Mouse (Mus musculus) forebrain, embryonic 11.5 days (tissue): ENCODE measurements around the gene Xrra1. TPM values are rescaled to one million over a fixed set of nuclear protein-coding genes. Genes with fewer than 3 reads are reported as not detected.
A peak's percentile ranks its signal among the peaks of the same experiment; 100 is the strongest.

Experiments used
- ATAC-seq: fragments of 200-750 bp; cut with Nextera tagmentation; replicated peaks from 2 replicates; pipeline ENCODE4 v1.8.0; 2017; ENCODE audit warnings: moderate TSS enrichment; ENCODE audit not compliant: low FRiP score
- DNase-seq: peaks from one replicate; pipeline ENCODE4 v3.0.0-alpha.2; 2017; ENCODE audit warnings: low spot score
- H3K27ac ChIP-seq: fragments of 300-500 bp; sonication (generic); 2 replicates; pipeline ENCODE4 v1.5.1; 2014; ENCODE audit warnings: low read depth, low read length
- H3K27me3 ChIP-seq: fragments of 300-500 bp; sonication (generic); 2 replicates; pipeline ENCODE4 v1.6.1; 2014; ENCODE audit warnings: mild to moderate bottlenecking, low read length, mixed read lengths; ENCODE audit not compliant: control insufficient read depth, insufficient read depth
- H3K36me3 ChIP-seq: fragments of 300-500 bp; sonication (generic); 2 replicates; pipeline ENCODE4 v1.6.1; 2014; ENCODE audit warnings: mild to moderate bottlenecking, low read length, moderate library complexity, mixed read lengths; ENCODE audit not compliant: control insufficient read depth, insufficient read depth
- H3K4me1 ChIP-seq: fragments of 300-500 bp; sonication (generic); replicated peaks from 2 replicates; pipeline ENCODE4 v1.6.1; 2014; ENCODE audit warnings: low read length, mixed read lengths; ENCODE audit not compliant: control insufficient read depth, insufficient read depth
- H3K4me2 ChIP-seq: fragments of 300-500 bp; sonication (generic); 2 replicates; pipeline ENCODE4 v1.6.1; 2014; ENCODE audit warnings: low read depth, mild to moderate bottlenecking, low read length, moderate library complexity, mixed read lengths; ENCODE audit not compliant: severe bottlenecking
- H3K4me3 ChIP-seq: fragments of 300-500 bp; sonication (generic); 2 replicates; pipeline ENCODE4 v1.5.1; 2014; ENCODE audit warnings: low read depth, low read length
- H3K9ac ChIP-seq: fragments of 300-500 bp; sonication (generic); 2 replicates; pipeline ENCODE4 v1.6.1; 2014; ENCODE audit warnings: low read length
- H3K9me3 ChIP-seq: fragments of 300-500 bp; sonication (generic); 2 replicates; pipeline ENCODE4 v1.6.1; 2016; ENCODE audit warnings: low read length, mixed read lengths; ENCODE audit not compliant: control insufficient read depth
- WGBS: fragments of 180-500 bp; shearing (Covaris S2); extraction: QIAGEN DNeasy Blood & Tissue Kit; methylation state at CpG from one replicate; pipeline ENCODE4 v1.1.7; 2014; 5-methylcytosine and 5-hydroxymethylcytosine counted together
- polyA plus RNA-seq: library from polyadenylated mRNA; unstranded; fragments of >200 nt; fragmentation: Nextera tagmentation; extraction: Ambion mirVana; gene quantifications from 2 replicates; pipeline ENCODE4 v1.2.1, GENCODE M21; 2014

The Xrra1 gene
- polyA plus RNA-seq, 1 experiment from 2014 or later = 0.56 TPM

DNA sequence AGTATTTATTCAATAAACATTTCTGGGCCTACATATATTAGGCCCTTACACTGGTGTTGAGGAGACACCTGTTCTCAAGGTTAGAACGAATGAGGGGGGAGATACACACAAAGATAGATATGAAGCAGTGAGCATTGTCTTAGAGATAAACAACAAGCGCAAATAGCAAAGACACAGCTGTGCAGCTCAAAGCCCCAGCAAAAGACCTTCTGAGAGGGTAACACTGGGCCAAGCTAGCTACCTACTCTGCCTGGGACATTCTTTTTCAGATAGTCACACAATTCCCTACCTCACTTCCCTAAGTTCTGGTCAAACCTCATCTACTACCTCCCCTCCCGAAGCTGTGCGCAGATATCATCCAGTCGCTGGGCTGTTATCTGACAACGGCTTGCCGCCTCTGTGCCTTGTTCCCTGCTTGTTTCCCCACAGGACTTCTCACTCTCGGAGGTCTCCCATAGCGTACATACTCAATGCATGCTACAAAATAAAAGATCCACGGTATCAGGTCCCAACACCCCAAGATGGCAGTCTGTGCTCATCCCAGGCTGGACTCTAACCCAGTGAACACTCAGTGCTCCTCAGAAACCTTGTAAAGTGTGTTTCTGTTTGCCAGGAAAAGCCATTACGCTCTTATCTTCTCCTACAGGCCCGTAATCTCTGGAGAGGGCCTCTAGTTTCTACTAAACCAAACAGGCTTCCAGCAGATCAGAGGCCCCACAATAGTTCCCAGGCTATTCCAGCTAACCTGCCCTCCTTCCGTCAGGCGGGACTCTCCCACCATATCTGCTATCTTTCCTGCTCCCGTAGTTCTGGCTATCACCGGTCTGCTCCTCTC is 34.0 kb upstream of the Xrra1 start:
- no peak overlapping the region for H3K9ac ChIP-seq
- H3K27me3 ChIP-seq = no peaks in the 10 kb centered on the region
- no peaks in the 10 kb centered on the region for H3K4me1 ChIP-seq
- no peak overlapping the region for H3K4me3 ChIP-seq
- H3K4me2 ChIP-seq = no peak overlapping the region
- H3K36me3 ChIP-seq = no peaks in the 10 kb centered on the region
- no peak overlapping the region for H3K27ac ChIP-seq
- 90% methylated on average over 16 of the region's 16 CpGs for WGBS
- H3K9me3 ChIP-seq = no peaks in the 10 kb centered on the region
- no peak for ATAC-seq
- no peak for DNase-seq

DNA sequence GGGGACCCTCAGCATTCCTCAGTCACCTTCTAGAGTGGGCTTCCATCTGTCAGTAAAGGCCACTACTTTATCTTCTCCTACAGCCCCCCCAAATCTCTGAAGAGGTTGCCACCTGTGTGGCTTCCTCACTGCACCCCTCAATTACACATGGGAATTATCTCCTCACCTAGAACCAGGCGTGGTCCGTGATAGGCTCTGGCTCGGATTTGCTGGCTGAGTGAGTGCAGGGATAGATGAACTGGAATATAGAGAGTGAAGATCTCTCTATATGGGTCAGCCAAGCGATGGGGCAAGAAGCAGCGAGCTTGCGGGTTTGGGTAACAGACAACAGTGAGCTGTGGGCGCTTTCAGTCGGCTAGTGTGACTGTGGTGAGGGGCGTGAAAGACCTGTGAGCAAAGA is 33.4 kb upstream of the Xrra1 start:
- Histone ChIP-seq H3K9ac (no peak overlapping the region), H3K4me1 (no peaks in the 10 kb centered on the region), H3K27me3 (no peaks in the 10 kb centered on the region), H3K4me2 (no peak overlapping the region), H3K9me3 (no peaks in the 10 kb centered on the region), H3K4me3 (no peak overlapping the region), H3K36me3 (no peaks in the 10 kb centered on the region), H3K27ac (no peak overlapping the region)
- WGBS = 89% methylated on average over 9 of the region's 9 CpGs
- no peak for ATAC-seq
- DNase-seq = no peak

DNA sequence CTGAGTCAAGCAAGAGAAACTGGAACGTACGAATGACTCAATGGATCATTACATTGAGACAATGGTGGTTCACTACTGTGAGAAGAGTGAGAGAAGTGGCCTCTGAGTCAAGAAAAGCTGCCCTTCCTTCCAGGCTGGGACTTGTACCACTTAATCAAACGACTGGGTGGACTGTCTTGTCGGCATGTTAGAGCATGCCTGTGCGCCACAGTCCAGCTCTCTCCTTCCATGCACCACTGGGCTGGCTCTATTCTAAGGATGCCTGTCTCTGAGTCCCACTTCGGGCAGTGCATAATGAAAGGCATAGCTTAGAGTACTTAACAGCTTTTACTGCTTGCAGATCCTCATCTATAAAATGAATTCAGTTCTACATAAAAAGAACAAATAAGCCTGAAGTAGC is 32.8 kb upstream of the Xrra1 start:
- Histone ChIP-seq H3K9me3 (no peaks in the 10 kb centered on the region), H3K9ac (no peak overlapping the region), H3K27ac (no peak overlapping the region), H3K36me3 (no peaks in the 10 kb centered on the region), H3K4me3 (no peak overlapping the region), H3K27me3 (no peaks in the 10 kb centered on the region), H3K4me2 (no peak overlapping the region), H3K4me1 (no peaks in the 10 kb centered on the region)
- 81% methylated on average over 6 of the region's 6 CpGs for WGBS
- ATAC-seq = no peak
- DNase-seq = no peak

DNA sequence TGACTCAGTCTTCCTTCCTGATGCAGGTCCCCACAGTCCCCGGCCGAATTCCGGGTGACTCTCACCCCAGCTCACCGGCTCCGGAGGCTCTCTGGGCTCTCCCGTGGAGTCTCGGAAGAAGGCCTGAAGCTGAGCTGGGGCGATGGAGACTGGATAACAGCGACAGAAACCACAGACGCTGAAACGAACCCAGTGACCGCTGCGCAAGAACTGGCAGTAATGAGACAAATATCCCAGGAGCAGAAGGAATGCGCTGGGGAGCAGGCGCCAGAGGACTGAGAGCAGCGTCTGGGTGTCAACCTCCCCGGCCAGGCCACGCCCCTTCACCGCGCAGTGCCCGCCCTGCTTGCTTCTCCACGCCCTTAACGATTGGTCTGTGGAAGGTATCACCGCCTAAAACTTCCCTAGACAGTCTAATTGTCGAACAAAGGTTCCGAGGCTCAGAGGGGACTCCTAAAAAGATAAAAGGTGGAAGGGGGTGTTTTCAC is 30.8 kb upstream of the Xrra1 start, which contains the start of gene Neu3:
Gene Neu3, minus strand, starts transcription at position 335 of the 488 bp plus-strand sequence.
- H3K9ac ChIP-seq = peak within 1 kb of the TSS; percentile 66
- H3K27me3 ChIP-seq = no peaks in the 10 kb centered on the region
- no peaks in the 10 kb centered on the region for H3K4me1 ChIP-seq
- WGBS = under 1% methylated on average over 26 of the region's 26 CpGs
- no peak within 1 kb of the TSS for H3K27ac ChIP-seq
- H3K9me3 ChIP-seq = no peaks in the 10 kb centered on the region
- peak within 1 kb of the TSS; percentile 38 for H3K4me3 ChIP-seq
- peak; percentile 94 for DNase-seq
- H3K4me2 ChIP-seq = peak within 1 kb of the TSS; percentile 58
- H3K36me3 ChIP-seq = no peaks in the 10 kb centered on the region
- peak; percentile 97 for ATAC-seq

DNA sequence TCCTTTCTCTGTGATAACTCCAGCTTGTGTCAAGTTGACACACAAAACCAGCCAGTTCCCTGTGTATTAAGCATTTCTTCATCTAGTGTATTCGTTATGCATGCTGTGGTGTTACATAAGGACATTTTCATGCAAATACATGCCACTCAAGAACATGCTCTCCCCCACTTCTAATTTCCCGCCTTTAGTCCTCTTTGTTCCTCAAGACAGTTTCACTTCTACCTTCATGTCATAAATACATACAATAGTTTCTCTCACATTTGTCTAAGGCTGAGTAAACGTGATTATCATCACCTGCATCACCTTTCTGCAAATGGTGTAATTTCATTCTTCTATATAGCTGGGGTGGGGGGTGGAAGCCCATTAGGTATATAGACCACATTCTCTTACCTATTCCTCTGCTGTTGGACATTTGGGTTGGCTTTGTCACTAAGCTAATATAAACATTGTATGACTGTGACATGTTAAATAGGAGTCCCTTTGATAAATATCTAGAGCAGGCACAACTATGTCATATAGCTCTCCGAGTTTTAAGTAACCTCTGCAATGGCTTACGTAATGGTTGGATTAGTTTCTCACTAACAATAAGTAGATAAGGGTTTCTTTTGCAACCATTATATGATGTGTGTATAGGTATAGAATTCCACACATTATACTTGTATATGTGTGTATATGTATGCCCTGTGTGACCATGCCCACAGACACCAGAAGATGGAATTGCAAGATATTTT is 25.6 kb upstream of the Xrra1 start:
- Histone ChIP-seq H3K27me3 (no peaks in the 10 kb centered on the region), H3K9me3 (no peaks in the 10 kb centered on the region), H3K4me1 (no peaks in the 10 kb centered on the region), H3K4me3 (no peak overlapping the region), H3K27ac (no peak overlapping the region), H3K36me3 (no peaks in the 10 kb centered on the region; the same call in 1 of the 2 replicates), H3K9ac (no peak overlapping the region), H3K4me2 (no peak overlapping the region)
- 85% methylated on average over 5 of the region's 5 CpGs for WGBS
- no peak for DNase-seq
- ATAC-seq = no peak

DNA sequence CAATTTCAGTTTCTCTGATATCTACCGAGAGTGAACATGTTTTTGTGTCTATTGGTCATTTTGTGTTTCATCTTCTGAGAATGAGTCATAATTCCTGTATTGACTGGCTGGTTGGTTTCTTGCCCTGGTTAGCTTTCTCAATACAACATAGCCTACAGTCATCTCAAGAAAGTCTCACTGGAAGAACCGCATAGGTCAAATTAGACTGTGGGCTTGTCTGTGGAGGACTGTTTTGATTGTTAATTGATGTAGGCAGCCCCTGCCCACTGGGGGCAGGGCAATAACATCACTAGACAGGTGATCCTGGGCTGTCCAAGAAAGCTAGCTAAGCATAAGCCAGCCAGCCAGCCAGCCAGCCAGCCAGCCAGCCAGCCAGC is 25.1 kb upstream of the Xrra1 start:
- no peak for ATAC-seq
- Histone ChIP-seq H3K27ac (no peak overlapping the region), H3K27me3 (no peaks in the 10 kb centered on the region), H3K4me2 (no peak overlapping the region), H3K9ac (no peak overlapping the region), H3K36me3 (peaks cover 2% of the 10 kb centered on the region), H3K9me3 (no peaks in the 10 kb centered on the region), H3K4me3 (no peak overlapping the region), H3K4me1 (no peaks in the 10 kb centered on the region)
- 91% methylated on average over 2 of the region's 2 CpGs for WGBS
- no peak for DNase-seq

DNA sequence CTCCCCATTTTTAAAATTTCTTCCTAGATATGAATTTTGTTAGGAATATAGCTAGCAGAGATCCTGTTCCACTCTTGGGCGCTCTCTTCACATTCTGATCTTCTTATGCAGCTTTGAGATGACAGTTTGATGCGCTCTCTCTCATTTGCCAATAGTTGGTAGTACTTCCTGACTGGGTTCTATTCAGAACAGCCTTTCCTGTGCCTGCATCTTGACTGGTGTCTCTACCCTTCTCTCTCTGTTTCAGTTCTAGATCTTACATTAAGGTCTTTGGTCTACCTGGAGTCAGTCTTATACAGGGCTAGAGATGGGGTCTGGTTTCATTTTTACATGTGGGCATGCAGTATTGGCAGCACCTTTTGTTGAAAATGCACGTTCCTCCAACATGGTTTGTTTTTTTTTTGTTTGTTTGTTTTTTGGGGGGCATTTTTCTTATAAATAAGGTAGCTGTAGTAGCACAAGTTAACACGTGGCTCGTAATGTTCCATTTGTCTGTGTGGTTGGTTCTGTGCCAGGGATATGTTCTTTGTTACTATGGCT is 24.5 kb upstream of the Xrra1 start:
- no peak overlapping the region for H3K9ac ChIP-seq
- no peak for DNase-seq
- H3K27ac ChIP-seq = no peak overlapping the region
- no peaks in the 10 kb centered on the region for H3K27me3 ChIP-seq
- ATAC-seq = no peak
- H3K4me2 ChIP-seq = no peak overlapping the region
- no peaks in the 10 kb centered on the region for H3K9me3 ChIP-seq
- WGBS = 89% methylated on average over 5 of the region's 5 CpGs
- H3K4me3 ChIP-seq = no peak overlapping the region
- H3K36me3 ChIP-seq = peaks cover 6% of the 10 kb centered on the region
- H3K4me1 ChIP-seq = no peaks in the 10 kb centered on the region

DNA sequence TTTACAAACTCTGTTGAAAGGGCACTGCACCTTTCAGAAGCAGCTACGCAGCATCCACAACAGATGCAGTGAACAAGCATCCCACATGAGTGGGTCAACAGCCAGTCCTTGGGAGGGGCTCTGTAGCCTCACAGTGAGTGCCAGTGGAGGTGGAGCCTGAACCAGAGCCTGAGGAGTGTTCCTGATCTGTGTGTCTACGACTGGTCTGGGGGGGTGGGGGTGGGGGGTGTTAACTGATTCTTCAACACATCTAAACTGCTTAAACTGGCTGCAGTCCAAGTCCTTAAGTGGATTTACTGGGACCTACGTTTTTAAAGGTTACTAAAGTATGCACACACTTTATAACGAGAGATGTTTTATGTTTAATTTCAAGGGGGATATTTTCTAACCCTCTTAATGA is 22.1 kb upstream of the Xrra1 start:
- Histone ChIP-seq H3K36me3 (peaks cover 6% of the 10 kb centered on the region), H3K27me3 (no peaks in the 10 kb centered on the region), H3K9ac (no peak overlapping the region), H3K9me3 (no peaks in the 10 kb centered on the region), H3K27ac (no peak overlapping the region), H3K4me3 (no peak overlapping the region), H3K4me2 (no peak overlapping the region), H3K4me1 (no peaks in the 10 kb centered on the region)
- DNase-seq = no peak
- WGBS = 77% methylated on average over 4 of the region's 4 CpGs
- ATAC-seq = no peak
